Mouse (Mus musculus) right cerebral cortex, adult 2 months (tissue): ENCODE data around the gene Clcn2.
A peak's percentile ranks its signal among the peaks of the same experiment; 100 is the strongest.

Experiments
- DNase-seq, 2 experiments: peaks; one replicate each; pipeline ENCODE4 v3.0.0; 2021 to 2022; ENCODE audit warnings: low spot score in 2 of 2

Gene Clcn2

GRCm38 (mm10) chr16:20722736-20723135 is 5.2 kb upstream of the Clcn2 start:
- DNase-seq = no peak

- DNase-seq = no peak
Measured at GRCm38 (mm10) chr16:20721808-20722207, 4.3 kb upstream of the Clcn2 start.

DNA sequence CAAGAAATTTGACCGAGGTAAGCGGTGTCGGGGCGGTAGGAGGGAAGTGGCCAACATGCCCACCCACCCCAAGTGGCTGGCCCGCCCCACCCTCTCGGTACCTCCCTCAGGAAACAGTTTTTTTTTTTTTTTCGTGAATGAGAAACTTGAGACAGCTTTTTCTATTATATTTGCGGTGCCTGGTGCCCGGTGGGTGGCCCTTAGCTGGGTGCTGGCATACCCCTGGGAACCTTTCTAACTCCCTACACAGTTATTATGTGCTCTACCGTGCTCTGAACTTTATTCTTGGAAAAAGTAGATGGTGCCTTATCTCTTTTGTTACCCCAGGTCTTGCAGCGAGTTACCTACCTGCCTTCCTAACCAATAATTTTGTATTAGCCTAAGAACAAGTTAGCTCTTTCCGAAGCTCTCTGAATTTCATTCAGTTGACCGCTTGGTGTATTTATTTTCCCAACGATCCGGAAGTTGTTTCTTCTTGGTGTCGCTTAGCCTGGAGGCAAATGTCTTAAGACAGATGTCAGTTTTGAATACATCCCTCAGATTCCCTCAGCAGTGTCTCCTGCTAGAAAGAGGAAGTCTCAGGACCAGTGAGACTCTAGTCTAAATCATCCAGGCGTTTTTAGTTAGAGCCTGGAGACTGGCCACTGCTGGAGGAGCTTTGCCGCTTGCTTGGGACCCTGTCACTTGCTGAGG is 578 bp upstream of the Clcn2 start:
- peak in 1 of 2 experiments; percentile 5 for DNase-seq

GRCm38 (mm10) chr16:20716841-20717180 is 735 bp downstream of the Clcn2 start:
- peak; percentile 39 to 44 for DNase-seq

- peak; percentile 75 to 81 for DNase-seq
Measured at GRCm38 (mm10) chr16:20715976-20716840, 1.3 kb downstream of the Clcn2 start.

DNA sequence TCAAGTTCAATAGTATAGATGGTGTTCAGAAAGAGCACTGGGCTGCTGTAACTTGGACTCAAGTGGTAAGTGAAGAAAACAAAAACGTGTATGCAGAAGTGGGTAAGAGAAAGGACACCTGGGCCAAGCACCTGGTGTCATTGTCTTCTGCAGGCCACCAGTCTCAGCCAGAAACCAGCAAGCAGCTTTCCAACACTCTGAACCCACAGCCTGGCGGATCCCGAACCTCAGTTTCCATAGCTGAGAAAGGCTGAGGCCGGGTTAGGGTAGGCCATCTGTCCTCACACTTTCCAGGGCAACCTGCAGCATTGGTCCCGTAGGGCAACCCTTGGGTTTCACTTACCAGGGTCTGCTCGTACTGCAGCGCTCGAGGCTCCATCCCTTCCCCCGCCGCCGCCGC is 2.0 kb downstream of the Clcn2 start:
- DNase-seq = peak; percentile 20 to 36

GRCm38 (mm10) chr16:20715161-20715560 is 2.4 kb downstream of the Clcn2 start:
- DNase-seq = no peak

- DNase-seq = no peak
Measured at GRCm38 (mm10) chr16:20714307-20715080, 3.1 kb downstream of the Clcn2 start.

DNA sequence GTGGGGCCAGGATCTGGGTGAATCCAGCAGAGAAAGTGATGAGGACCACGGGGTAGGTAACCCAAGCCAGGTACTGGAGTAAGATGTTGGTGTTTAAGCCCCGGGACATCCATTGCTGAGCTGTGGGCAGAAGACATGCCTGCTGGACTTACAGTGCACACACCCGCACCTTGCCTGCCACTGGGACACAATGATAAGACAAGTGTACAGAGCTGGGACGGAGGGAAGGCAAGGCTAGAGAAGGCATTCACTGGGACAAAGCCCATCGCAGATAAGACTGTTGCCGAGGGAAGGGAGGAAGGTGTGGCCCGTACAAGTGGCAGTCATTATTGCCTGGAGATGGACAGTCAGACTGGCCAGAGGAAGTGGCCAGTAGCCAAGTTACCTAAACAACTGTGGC is 4.7 kb downstream of the Clcn2 start:
- no peak for DNase-seq

DNA sequence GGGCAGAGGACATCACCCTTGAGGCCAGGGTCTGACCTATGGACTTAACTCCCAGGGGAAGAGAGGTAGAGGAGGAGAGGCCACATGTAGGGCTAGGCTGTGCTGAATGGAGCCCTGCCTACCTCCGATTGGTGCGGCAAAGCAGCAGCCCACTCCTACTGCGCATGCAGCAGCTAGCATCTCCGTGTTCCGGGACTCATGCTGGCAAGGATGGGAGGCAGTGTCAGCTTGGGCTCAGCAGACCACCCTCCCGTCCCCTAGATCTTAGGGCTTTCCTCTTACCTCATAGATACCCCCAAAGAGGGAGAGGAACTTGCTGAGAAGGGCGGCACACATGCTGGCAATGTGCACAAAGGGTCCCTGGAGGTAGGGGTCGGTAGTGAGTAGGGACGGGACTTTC is 5.4 kb downstream of the Clcn2 start:
- DNase-seq = no peak

DNA sequence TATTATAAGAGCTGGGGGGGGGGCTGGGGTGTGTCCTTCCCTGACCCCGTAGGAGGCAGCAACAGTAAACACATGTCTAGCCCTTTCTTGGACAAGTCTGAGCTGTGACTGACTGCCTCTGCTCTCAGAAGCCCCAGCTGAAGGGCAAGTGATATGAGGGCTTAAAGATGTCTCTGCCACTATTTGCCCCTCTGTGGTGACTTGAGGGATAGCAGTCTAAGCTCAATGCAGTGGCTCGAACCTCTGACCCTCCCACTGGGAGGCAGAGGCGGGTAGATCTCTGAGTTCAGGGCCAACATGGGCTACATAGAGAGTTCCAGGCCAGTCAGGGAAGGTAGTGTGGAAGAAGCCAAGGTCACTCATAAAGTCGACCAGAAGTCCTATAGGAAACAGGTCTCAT is 6.7 kb downstream of the Clcn2 start:
- no peak for DNase-seq

DNA sequence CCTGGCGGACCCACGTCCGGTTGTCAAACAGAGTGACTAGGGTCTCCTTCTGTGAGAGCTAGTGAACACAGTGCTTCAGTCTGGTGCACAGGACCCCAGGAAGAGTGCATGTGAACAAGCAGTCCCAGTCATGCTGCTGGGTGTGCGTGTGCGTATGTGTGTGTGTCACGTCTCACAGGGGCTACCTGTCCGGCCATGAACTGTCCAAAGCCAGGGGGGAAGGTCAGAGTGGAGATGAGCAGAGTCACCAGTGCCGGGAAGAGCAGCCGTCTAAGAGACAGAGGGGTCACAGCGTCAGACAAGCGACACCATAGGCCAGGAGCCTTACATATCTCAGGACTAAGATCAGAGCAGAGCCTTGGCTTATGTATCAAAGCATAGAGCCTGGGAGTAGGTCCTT is 7.2 kb downstream of the Clcn2 start:
- DNase-seq = peak in 1 of 2 experiments; percentile 24

- peak; percentile 40 to 53 for DNase-seq
Measured at GRCm38 (mm10) chr16:20708939-20709734, 8.4 kb downstream of the Clcn2 start.

- DNase-seq = no peak
Measured at GRCm38 (mm10) chr16:20708220-20708938, 9.2 kb downstream of the Clcn2 start.

- peak in 1 of 2 experiments; percentile 28 for DNase-seq
Measured at GRCm38 (mm10) chr16:20706407-20707055, 11.0 kb downstream of the Clcn2 start.

- no peak for DNase-seq
Measured at GRCm38 (mm10) chr16:20705786-20706185, 11.8 kb downstream of the Clcn2 start.

DNA sequence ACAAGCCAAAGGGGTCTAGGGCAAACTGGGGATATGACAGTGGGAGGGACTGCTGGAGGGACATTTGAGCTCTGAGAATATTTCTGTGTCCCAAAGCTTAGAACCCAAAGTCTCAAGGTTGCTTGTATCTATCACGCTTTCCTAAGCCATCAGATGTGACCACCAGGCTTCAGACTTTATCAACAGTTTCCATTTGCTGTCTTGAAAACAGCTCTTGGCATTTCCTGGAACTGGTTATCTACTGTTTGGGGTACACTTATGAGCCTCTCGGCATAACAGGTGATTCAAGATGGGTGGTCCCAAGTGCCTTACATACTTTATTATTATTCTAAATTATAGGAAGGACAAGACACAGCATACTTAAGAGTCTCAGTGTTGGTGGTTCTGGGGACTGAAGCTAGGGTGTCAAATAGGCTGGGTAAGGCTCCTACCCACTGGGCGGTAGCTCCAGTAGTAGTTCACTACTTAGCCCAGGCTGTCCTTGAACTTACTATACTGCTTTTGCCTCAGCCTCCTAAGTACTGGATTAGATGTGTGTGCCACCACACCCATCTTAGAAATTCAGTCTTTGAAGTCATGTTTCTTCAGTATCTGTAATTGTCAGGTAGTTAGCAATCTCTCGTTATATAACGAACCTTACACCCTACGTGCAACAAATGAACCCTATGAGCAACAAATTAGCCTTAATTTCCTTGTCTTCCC is 13.7 kb downstream of the Clcn2 start:
- DNase-seq = no peak

DNA sequence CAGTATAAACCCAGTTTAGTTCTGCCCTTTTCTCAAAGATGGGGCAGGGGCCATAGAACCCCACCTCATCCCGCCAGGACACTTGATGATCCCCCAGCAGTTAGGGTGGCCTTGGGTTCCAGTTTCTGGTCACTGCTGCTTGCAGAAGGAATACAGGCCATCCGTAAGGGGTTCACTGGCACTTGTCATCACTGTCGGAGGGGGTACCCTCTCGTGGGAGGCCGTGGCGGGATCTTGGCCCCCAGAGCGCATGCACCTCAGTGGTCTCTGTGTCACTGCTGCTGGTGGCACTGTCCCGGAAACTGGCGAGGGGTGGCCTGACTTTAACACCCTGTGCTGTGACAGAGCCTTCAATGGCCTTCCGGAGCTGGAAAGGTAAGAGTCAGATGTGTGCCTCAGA is 14.5 kb downstream of the Clcn2 start:
- DNase-seq = no peak

- peak; percentile 65 to 67 for DNase-seq
Measured at GRCm38 (mm10) chr16:20702522-20702893, 15.0 kb downstream of the Clcn2 start.
